Mouse (Mus musculus) thymus, adult 2 months (tissue): Measurements from ENCODE around the gene Cyp46a1. TPM values are rescaled to one million over a fixed set of nuclear protein-coding genes. Genes with fewer than 3 reads are reported as not detected.

Source experiments
- DNase-seq: peaks from one replicate; pipeline ENCODE4 v3.0.0; 2021
- H3K27ac ChIP-seq: fragments of 200-500 bp; 2 replicates; pipeline ENCODE4 v1.5.1; 2012; ENCODE audit warnings: low read length, control low read depth; ENCODE audit not compliant: control insufficient read depth, insufficient read depth
- H3K27me3 ChIP-seq: fragments of 200-500 bp; 2 replicates; pipeline ENCODE4 v1.6.1; 2012; ENCODE audit warnings: mild to moderate bottlenecking, low read length, moderate library complexity, mixed read lengths; ENCODE audit not compliant: control insufficient read depth, insufficient read depth
- H3K36me3 ChIP-seq: fragments of 200-500 bp; 2 replicates; pipeline ENCODE4 v1.6.1; 2012; ENCODE audit warnings: mild to moderate bottlenecking, low read length, moderate library complexity; ENCODE audit not compliant: control insufficient read depth, insufficient read depth
- H3K4me1 ChIP-seq: fragments of 200-500 bp; replicated peaks from 2 replicates; pipeline ENCODE4 v1.6.1; 2012; ENCODE audit warnings: low read length; ENCODE audit not compliant: control insufficient read depth, insufficient read depth
- H3K4me3 ChIP-seq: fragments of 200-500 bp; 2 replicates; pipeline ENCODE4 v1.5.1; 2012; ENCODE audit warnings: mild to moderate bottlenecking, low read length, control low read depth, moderate library complexity; ENCODE audit not compliant: control insufficient read depth, insufficient read depth
- CTCF ChIP-seq: fragments of 200-500 bp; IDR thresholded peaks from 2 replicates; pipeline ENCODE4 v1.5.1; 2012; ENCODE audit warnings: mild to moderate bottlenecking, control low read depth, low read length, moderate library complexity, borderline replicate concordance; ENCODE audit not compliant: control insufficient read depth, poor library complexity, insufficient read depth; ENCODE audit errors: extremely low read depth
- POLR2A ChIP-seq: fragments of 200-500 bp; IDR thresholded peaks from 2 replicates; pipeline ENCODE4 v1.6.1; 2012; ENCODE audit warnings: mild to moderate bottlenecking, low read length, control low read depth, moderate library complexity; ENCODE audit not compliant: control insufficient read depth, poor library complexity, insufficient read depth; ENCODE audit errors: extremely low read depth
- WGBS: fragments of 180-500 bp; shearing (Covaris S2); methylation state at CpG from one replicate; pipeline ENCODE4 v1.1.7; 2018; 5-methylcytosine and 5-hydroxymethylcytosine counted together
- polyA plus RNA-seq: library from polyadenylated mRNA; depleted of rRNA; stranded (reverse); fragments of >200 nt; gene quantifications from 2 replicates; pipeline ENCODE4 v1.2.3, GENCODE M21; 2012; rRNA removed

The Cyp46a1 gene
- polyA plus RNA-seq: 0.50 and 0.69 TPM in 2 replicates

DNA sequence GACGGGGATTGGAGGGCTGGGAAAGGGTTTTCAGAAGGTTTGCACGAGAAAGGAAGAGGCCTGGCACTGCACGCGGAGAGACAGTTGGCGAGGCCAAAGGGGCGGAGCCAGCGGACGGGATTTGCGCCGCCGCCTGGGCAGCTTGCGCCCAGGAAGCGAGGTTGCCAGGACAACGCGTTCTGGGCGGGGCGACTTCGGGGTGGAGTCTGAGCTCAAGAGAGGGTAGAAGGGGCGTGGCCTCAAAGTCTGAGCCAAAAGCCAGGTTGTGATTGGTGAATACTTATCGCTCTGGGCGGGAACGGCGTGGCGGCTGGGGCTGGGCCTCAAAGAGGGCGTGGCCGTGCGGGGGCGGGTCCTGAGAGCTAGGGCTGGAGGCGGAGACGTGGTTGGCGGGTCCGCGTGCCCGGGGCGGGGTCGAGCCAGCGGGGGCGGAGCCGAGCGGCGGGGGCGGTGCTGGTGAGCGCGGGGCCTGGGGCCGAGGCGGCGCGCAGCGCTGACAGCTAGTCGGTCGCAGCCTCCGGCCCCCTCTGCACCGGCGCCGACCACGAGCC, at the start of gene Cyp46a1:
Gene Cyp46a1, plus strand, starts transcription at position 487 of the 551 bp plus-strand sequence.
- Histone ChIP-seq H3K27ac (no peak within 1 kb of the TSS), H3K4me1 (peaks cover 19% of the 10 kb centered on the region), H3K36me3 (no peaks in the 10 kb centered on the region), H3K4me3 (peak within 1 kb of the TSS; percentile 41), H3K27me3 (peaks cover 2% of the 10 kb centered on the region; the same call in 1 of the 2 replicates)
- peak; percentile 90 for DNase-seq
- TF ChIP-seq POLR2A (0 out of 2 replicates have a peak, but pooled peaks have one; percentile 46), CTCF (0 out of 2 replicates have a peak, but pooled peaks have one; percentile 10)
- WGBS: under 1% methylated on average over 47 of the region's 56 CpGs

DNA sequence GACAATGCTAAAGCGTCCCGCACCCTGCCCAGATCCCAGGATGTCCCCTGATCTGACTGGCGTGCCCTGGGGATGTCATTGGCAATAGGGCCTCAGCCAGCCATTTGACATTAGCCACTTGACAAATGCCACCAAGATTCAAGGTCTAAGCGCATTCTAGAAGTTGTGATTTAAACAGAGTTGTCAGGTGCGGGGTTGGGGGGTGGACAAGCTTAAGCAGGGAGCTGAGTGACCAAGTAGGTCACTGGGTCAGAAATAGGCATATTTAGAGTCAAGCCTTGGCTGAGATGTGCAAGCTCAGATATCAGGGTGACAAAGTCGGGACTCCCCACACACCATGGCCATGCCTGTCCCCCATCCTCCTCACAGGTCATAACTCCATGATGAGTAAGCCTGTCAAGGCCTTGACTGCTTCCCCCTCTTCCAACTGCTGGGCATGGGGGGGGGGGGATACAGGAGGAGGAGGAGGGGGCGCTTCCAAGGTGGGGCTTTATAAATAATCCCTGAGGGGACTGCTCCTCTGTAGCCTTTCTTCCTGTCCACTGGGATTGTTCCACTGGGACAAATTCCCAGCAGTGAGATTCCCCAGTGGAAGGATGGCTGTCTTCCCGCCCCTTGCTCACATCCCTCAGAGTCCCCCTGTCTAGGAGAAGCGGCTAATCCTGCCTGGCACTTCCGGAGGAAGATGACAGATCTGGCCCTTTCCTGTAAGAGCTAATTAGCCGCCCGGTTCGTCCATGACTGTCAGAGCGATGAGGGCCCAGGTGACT, 49.5 kb upstream of the Cyp46a1 start:
- H3K4me3 ChIP-seq: no peak overlapping the region
- no peak overlapping the region for H3K27ac ChIP-seq
- no peak for DNase-seq
- no peak for TF ChIP-seq CTCF
- no peak for TF ChIP-seq POLR2A
- 81% methylated on average over 14 of the region's 14 CpGs for WGBS
- no peaks in the 10 kb centered on the region; the same call in 1 of the 2 replicates for H3K4me1 ChIP-seq
- no peaks in the 10 kb centered on the region for H3K36me3 ChIP-seq
- H3K27me3 ChIP-seq: no peaks in the 10 kb centered on the region

DNA sequence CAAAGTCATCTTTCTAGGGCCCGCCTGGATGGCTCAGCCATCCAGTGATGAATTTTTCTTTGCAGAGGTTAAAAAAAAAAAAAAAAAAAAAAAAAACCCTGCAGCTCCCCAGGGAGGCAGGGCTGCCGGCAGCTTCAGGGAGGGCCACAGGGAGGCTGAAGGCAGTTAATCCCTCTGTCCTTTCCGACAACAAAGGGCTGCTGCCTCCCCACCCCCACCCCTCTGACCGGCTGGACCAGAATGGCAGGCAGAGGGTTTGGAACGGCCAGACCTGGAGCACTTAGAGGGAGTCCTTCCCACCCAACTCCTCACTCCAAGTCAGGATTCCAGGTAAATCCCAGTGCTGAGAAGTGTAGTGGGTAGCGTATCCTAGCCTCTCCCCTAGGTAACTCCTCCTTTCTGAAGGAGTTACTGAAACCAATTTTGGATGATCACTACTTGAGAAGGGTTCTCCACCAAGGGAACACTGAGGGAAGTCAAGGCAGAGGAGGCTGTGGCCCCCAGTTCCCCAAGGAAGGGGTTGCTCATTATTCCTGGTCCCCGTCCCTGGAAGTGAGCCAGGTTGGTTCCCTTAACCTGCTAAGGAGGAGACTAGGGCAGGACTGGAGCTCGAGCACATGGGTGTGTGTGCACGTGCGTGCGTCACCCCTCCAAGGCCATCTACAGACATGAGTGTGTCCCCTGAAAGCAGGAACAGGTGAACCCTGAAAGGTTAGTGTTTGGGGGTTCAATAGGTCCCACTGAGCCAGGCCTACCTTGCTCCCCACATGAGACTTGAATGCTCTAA, 48.8 kb upstream of the Cyp46a1 start:
- H3K4me1 ChIP-seq: no peaks in the 10 kb centered on the region; the same call in 1 of the 2 replicates
- no peak for DNase-seq
- no peak for TF ChIP-seq POLR2A
- no peak for TF ChIP-seq CTCF
- no peaks in the 10 kb centered on the region for H3K27me3 ChIP-seq
- no peak overlapping the region for H3K27ac ChIP-seq
- H3K36me3 ChIP-seq: no peaks in the 10 kb centered on the region
- H3K4me3 ChIP-seq: no peak overlapping the region
- 80% methylated on average over 11 of the region's 11 CpGs for WGBS

DNA sequence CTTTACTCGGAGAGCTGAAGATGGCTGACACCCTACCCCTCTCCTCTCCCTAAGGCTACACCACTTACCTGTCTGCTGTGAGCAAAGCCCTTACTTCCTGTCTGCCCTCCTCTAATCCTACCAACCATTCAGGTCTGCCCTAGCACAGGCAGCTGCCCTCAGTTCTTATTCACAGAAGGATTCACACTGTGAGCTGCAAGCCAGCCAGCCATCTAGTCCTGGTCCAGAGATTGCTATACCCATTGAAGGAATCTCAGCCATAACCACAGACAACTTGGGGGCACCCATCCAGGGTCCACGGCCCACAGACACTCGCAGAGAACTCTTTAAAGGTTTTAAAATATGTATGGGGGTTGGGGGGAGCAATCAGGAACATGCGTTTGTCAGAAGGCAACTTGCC, 47.8 kb upstream of the Cyp46a1 start:
- H3K4me1 ChIP-seq: no peaks in the 10 kb centered on the region; the same call in 1 of the 2 replicates
- TF ChIP-seq POLR2A (no peak), CTCF (no peak)
- no peak overlapping the region for H3K4me3 ChIP-seq
- no peaks in the 10 kb centered on the region for H3K36me3 ChIP-seq
- no peaks in the 10 kb centered on the region for H3K27me3 ChIP-seq
- 90% methylated on average over 4 of the region's 4 CpGs for WGBS
- DNase-seq: no peak
- no peak overlapping the region for H3K27ac ChIP-seq

DNA sequence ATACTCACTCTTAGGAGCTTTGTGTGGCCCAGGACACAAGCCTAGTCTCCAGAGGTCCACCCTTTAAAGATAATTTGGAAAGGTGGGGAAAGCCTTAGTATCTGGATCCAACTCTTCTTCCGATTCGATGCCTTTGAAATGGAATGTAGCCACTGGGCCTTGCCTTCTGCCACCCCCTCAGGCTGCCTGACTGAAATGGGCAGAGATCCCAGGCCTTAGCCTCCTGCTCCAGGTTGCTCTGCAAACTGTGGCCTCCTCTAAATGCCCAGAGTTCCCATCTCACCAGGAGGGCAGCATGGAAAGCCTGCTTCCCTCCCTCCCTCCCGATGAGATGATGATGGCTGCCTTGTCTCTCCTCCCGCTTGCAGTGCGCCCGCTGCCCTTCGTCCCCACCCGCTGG, 47.2 kb upstream of the Cyp46a1 start:
- Histone ChIP-seq H3K36me3 (no peaks in the 10 kb centered on the region), H3K27ac (no peak overlapping the region), H3K27me3 (no peaks in the 10 kb centered on the region), H3K4me3 (no peak overlapping the region), H3K4me1 (peaks cover 2% of the 10 kb centered on the region; the same call in 1 of the 2 replicates)
- DNase-seq: no peak
- WGBS: 95% methylated on average over 8 of the region's 8 CpGs
- TF ChIP-seq CTCF (no peak), POLR2A (no peak)
